ENCODE assay signal across 28 mouse cellular contexts in genomic region chr8:70878178-70878577, GRCm38 (mm10). TPM values are rescaled to one million over a fixed set of nuclear protein-coding genes. Genes with fewer than 3 reads are reported as not detected.
DNase-seq lines count a peak whose midpoint lies in the region; ATAC-seq and TF ChIP-seq lines count a peak whose summit lies in the region.
"Had no signal": no experiment of that assay in that cellular context is flagged by ENCODE, and none has a peak within 500 bp of the region (broad histone marks: within the 10 kb centered on the region; RNA-seq: fewer than 3 reads in every experiment).

No protein-coding gene starts in this region.

- no peak for TF ChIP-seq CTCF in midbrain, postnatal 0 days (IDR thresholded peaks at IDR 0.05)
- TF ChIP-seq CTCF in ES-Bruce4 (IDR thresholded peaks at IDR 0.05; ENCODE audit: low read depth, low read length) (no peak), Patski (IDR thresholded peaks at IDR 0.05) (no peak)

- no peak for TF ChIP-seq POLR2A in ES-Bruce4 (IDR thresholded peaks at IDR 0.05; ENCODE audit: insufficient read depth, low read length)

- H3K27me3 ChIP-seq in midbrain, embryonic 10.5 days (ENCODE audit: low read depth, poor library complexity, severe bottlenecking): no peaks in the 10 kb centered on the region
- no peaks in the 10 kb centered on the region for H3K27me3 ChIP-seq in midbrain, postnatal 0 days (ENCODE audit: insufficient read depth, low read length)
- H3K27me3 ChIP-seq in ES-Bruce4 (ENCODE audit: control insufficient read depth, insufficient read depth, low read length, poor library complexity, severe bottlenecking) (no peaks in the 10 kb centered on the region), Patski (no peaks in the 10 kb centered on the region)
- no peaks in the 10 kb centered on the region for H3K27me3 ChIP-seq in stomach, embryonic 16.5 days (ENCODE audit: control insufficient read depth, insufficient read depth, low read length)
- H3K27me3 ChIP-seq in hindbrain, embryonic 12.5 days: no peaks in the 10 kb centered on the region; the same call in 1 of the 2 replicates
- H3K27me3 ChIP-seq: embryonic facial prominence, embryonic 12.5 days had no signal

- DNase-seq in midbrain, embryonic 10.5 days (ENCODE audit: low spot score): no peak
- no peak for DNase-seq in midbrain, postnatal 0 days (ENCODE audit: low spot score)
- DNase-seq in Patski (ENCODE audit: low read depth, low spot score) (peak; percentile 54), liver (no peak)
- no peak for DNase-seq in urinary bladder, postnatal 25 days (ENCODE audit: low spot score)
- DNase-seq: adrenal gland, postnatal 25 days; cerebellum, adult 8-10 months; gastrocnemius, postnatal 10 days; heart, postnatal 10 days; kidney, adult 2 months; kidney, postnatal 36 days; liver, embryonic 13.5 days; lung, adult 2 months; lung, postnatal 14 days; retina, postnatal 1 day; right cerebral cortex, postnatal 14 days; thymus, postnatal 4 days had no signal

- H3K4me1 ChIP-seq in midbrain, embryonic 10.5 days: peaks cover 30% of the 10 kb centered on the region
- no peaks in the 10 kb centered on the region for H3K4me1 ChIP-seq in midbrain, postnatal 0 days (ENCODE audit: insufficient read depth, low read length)
- peaks cover 10% of the 10 kb centered on the region for H3K4me1 ChIP-seq in ES-Bruce4 (ENCODE audit: control insufficient read depth, insufficient read depth, low read length)
- no peaks in the 10 kb centered on the region for H3K4me1 ChIP-seq in stomach, embryonic 16.5 days (ENCODE audit: control insufficient read depth, insufficient read depth, low read length)
- H3K4me1 ChIP-seq in hindbrain, embryonic 12.5 days: peaks cover 8% of the 10 kb centered on the region

- H3K27ac ChIP-seq in midbrain, embryonic 10.5 days (replicated peaks): 0 out of 2 replicates have a peak overlapping the region, but pooled peaks have one; percentile 23
- H3K27ac ChIP-seq in midbrain, postnatal 0 days (ENCODE audit: low read depth, low read length): no peak overlapping the region
- peak overlapping the region; percentile 5; the same call in 1 of the 2 replicates for H3K27ac ChIP-seq in ES-Bruce4 (ENCODE audit: insufficient read depth, low read length)
- 0 out of 2 replicates have a peak overlapping the region, but pooled peaks have one; percentile 5 for H3K27ac ChIP-seq in stomach, embryonic 16.5 days (ENCODE audit: low read length)
- no peak overlapping the region for H3K27ac ChIP-seq in hindbrain, embryonic 12.5 days
- H3K27ac ChIP-seq: embryonic facial prominence, embryonic 12.5 days; forebrain, embryonic 10.5 days; heart, embryonic 13.5 days; layer of hippocampus, adult 2 months; liver, embryonic 13.5 days had no signal

- in situ Hi-C loops in Patski (cut with MboI; ENCODE audit: low pct_unique_long_range_greater_than_20kb): loop anchor here (25.0 kb wide), 1 partner anchor 484 kb away; the partner anchor contains the start of genes Ocel1 and Use1

- TF ChIP-seq EP300 in ES-Bruce4 (IDR thresholded peaks at IDR 0.05; ENCODE audit: insufficient read depth, low read depth, low read length): no peak

- ATAC-seq in midbrain, postnatal 0 days (ENCODE audit: low FRiP score): no peak
- ATAC-seq in Patski: no peak
- peak; percentile 12; the same call in 1 of the 2 replicates for ATAC-seq in stomach, embryonic 16.5 days (ENCODE audit: insufficient read depth, low FRiP score)
- ATAC-seq in hindbrain, embryonic 12.5 days (ENCODE audit: low FRiP score): no peak
- ATAC-seq: forebrain, embryonic 16.5 days; hindbrain, embryonic 16.5 days had no signal

- H3K4me2 ChIP-seq in midbrain, postnatal 0 days (ENCODE audit: low read depth, low read length, poor library complexity, severe bottlenecking): no peak overlapping the region
- no peak overlapping the region for H3K4me2 ChIP-seq in stomach, embryonic 16.5 days (ENCODE audit: low read depth, low read length)
- H3K4me2 ChIP-seq in hindbrain, embryonic 12.5 days (replicated peaks): no peak overlapping the region
- H3K4me2 ChIP-seq: embryonic facial prominence, embryonic 12.5 days; heart, embryonic 13.5 days; liver, embryonic 13.5 days had no signal

- H3K9ac ChIP-seq in midbrain, postnatal 0 days (replicated peaks; ENCODE audit: low read length, poor library complexity, severe bottlenecking): no peak overlapping the region
- no peak overlapping the region for H3K9ac ChIP-seq in ES-Bruce4 (ENCODE audit: low read depth, poor library complexity, severe bottlenecking)
- no peak overlapping the region for H3K9ac ChIP-seq in stomach, embryonic 16.5 days (ENCODE audit: low read length)
- no peak overlapping the region for H3K9ac ChIP-seq in hindbrain, embryonic 12.5 days
- H3K9ac ChIP-seq: embryonic facial prominence, embryonic 12.5 days; heart, embryonic 13.5 days; liver, embryonic 13.5 days had no signal

- 57% methylated on average over 2 of the region's 2 CpGs for WGBS in midbrain, embryonic 10.5 days
- WGBS in midbrain, postnatal 0 days: 39% methylated on average over 2 of the region's 2 CpGs
- 46% methylated on average over 2 of the region's 2 CpGs for WGBS in stomach, embryonic 16.5 days
- 47% methylated on average over 2 of the region's 2 CpGs for WGBS in hindbrain, embryonic 12.5 days

- no peaks in the 10 kb centered on the region for H3K9me3 ChIP-seq in midbrain, embryonic 10.5 days (replicated peaks)
- H3K9me3 ChIP-seq in midbrain, postnatal 0 days (ENCODE audit: low read length): no peaks in the 10 kb centered on the region
- no peaks in the 10 kb centered on the region for H3K9me3 ChIP-seq in ES-Bruce4 (replicated peaks; ENCODE audit: control insufficient read depth, insufficient read depth, low read length, poor library complexity, severe bottlenecking)
- H3K9me3 ChIP-seq in stomach, embryonic 16.5 days (replicated peaks; ENCODE audit: control insufficient read depth, low read length): no peaks in the 10 kb centered on the region
- no peaks in the 10 kb centered on the region for H3K9me3 ChIP-seq in hindbrain, embryonic 12.5 days (replicated peaks)
- H3K9me3 ChIP-seq: embryonic facial prominence, embryonic 12.5 days; forebrain, embryonic 10.5 days; heart, embryonic 13.5 days; liver, embryonic 13.5 days had no signal

- CTCF ChIA-PET in Patski (lab: Charles Lee): interaction anchor here (0.8 to 3.7 kb wide), 3 partner anchors 16 to 19 kb away, joined by 3 to 27 read pairs (median 17); partner anchors contain the start of gene Rpl18a

- no peaks in the 10 kb centered on the region for H3K36me3 ChIP-seq in midbrain, embryonic 10.5 days
- no peaks in the 10 kb centered on the region for H3K36me3 ChIP-seq in midbrain, postnatal 0 days (ENCODE audit: insufficient read depth, low read length)
- H3K36me3 ChIP-seq in ES-Bruce4 (ENCODE audit: control insufficient read depth, insufficient read depth, low read length, poor library complexity, severe bottlenecking): no peaks in the 10 kb centered on the region
- no peaks in the 10 kb centered on the region for H3K36me3 ChIP-seq in stomach, embryonic 16.5 days (ENCODE audit: control insufficient read depth, insufficient read depth, low read length)
- H3K36me3 ChIP-seq in hindbrain, embryonic 12.5 days: no peaks in the 10 kb centered on the region
- H3K36me3 ChIP-seq: embryonic facial prominence, embryonic 12.5 days; forebrain, embryonic 10.5 days; heart, embryonic 13.5 days; liver, embryonic 13.5 days had no signal

- no peak overlapping the region for H3K4me3 ChIP-seq in midbrain, embryonic 10.5 days
- H3K4me3 ChIP-seq in midbrain, postnatal 0 days (ENCODE audit: low read depth, low read length): no peak overlapping the region
- no peak overlapping the region for H3K4me3 ChIP-seq in ES-Bruce4 (ENCODE audit: low read depth, low read length)
- H3K4me3 ChIP-seq in stomach, embryonic 16.5 days (replicated peaks; ENCODE audit: low read length): no peak overlapping the region
- H3K4me3 ChIP-seq in hindbrain, embryonic 12.5 days: no peak overlapping the region
- H3K4me3 ChIP-seq: embryonic facial prominence, embryonic 12.5 days; forebrain, embryonic 10.5 days; heart, embryonic 13.5 days; layer of hippocampus, adult 2 months; liver, embryonic 13.5 days had no signal

- POLR2A ChIA-PET in Patski (lab: Charles Lee): no interaction called here

RNA-seq across cellular contexts. Expression of gene Ccdc124, which starts 4.4 kb away (rescaled TPM):
- 180 and 183 TPM in 2 replicates for polyA plus RNA-seq in midbrain, embryonic 10.5 days (2016; fragmentation: Nextera tagmentation; extraction: Ambion mirVana)
- 44.3 and 48.6 TPM in 2 replicates for total RNA-seq in midbrain, postnatal 0 days (2014; rRNA removed)
- polyA plus RNA-seq in midbrain, postnatal 0 days (2015; fragmentation: Nextera tagmentation; extraction: Ambion mirVana): 159 and 163 TPM in 2 replicates
- polyA plus RNA-seq in ES-Bruce4 (2011; ENCODE audit: insufficient read depth, insufficient read length, low read depth, missing spikeins) (62.8 and 67.2 TPM in 2 replicates), Patski (2021) (67.5 TPM)
- 85.6 and 89.6 TPM in 2 replicates for polyA plus RNA-seq in stomach, embryonic 16.5 days (2015; fragmentation: Nextera tagmentation; extraction: Ambion mirVana)
- polyA plus RNA-seq in hindbrain, embryonic 12.5 days (2016; fragmentation: Nextera tagmentation; extraction: Ambion mirVana): 131 and 139 TPM in 2 replicates

RNA-seq across cellular contexts. Expression of gene Slc5a5, which starts 14.4 kb away (rescaled TPM):
- 0.42 and 0.63 TPM in 2 replicates for polyA plus RNA-seq in midbrain, embryonic 10.5 days (2016; fragmentation: Nextera tagmentation; extraction: Ambion mirVana)
- 1.2 and 2.1 TPM in 2 replicates for total RNA-seq in midbrain, postnatal 0 days (2014; rRNA removed)
- polyA plus RNA-seq in midbrain, postnatal 0 days (2015; fragmentation: Nextera tagmentation; extraction: Ambion mirVana): 3.7 and 4.1 TPM in 2 replicates
- 13.3 TPM in 2 replicates for polyA plus RNA-seq in ES-Bruce4 (2011; ENCODE audit: insufficient read depth, insufficient read length, low read depth, missing spikeins)
- polyA plus RNA-seq in Patski (2021): 0.08 TPM
- 8.2 and 13.8 TPM in 2 replicates for polyA plus RNA-seq in stomach, embryonic 16.5 days (2015; fragmentation: Nextera tagmentation; extraction: Ambion mirVana)
- 0.25 and 0.68 TPM in 2 replicates for polyA plus RNA-seq in hindbrain, embryonic 12.5 days (2016; fragmentation: Nextera tagmentation; extraction: Ambion mirVana)
- total RNA-seq: heart, adult 8-10 months; hematopoietic stem cell, adult 5-6 weeks had no signal

RNA-seq across cellular contexts. Expression of gene Kcnn1, which starts 15.1 kb away (rescaled TPM):
- polyA plus RNA-seq in midbrain, embryonic 10.5 days (2016; fragmentation: Nextera tagmentation; extraction: Ambion mirVana): 9.1 and 13.4 TPM in 2 replicates
- total RNA-seq in midbrain, postnatal 0 days (2014; rRNA removed): 32.5 and 32.8 TPM in 2 replicates
- 10.0 and 10.3 TPM in 2 replicates for polyA plus RNA-seq in midbrain, postnatal 0 days (2015; fragmentation: Nextera tagmentation; extraction: Ambion mirVana)
- 3.2 and 3.5 TPM in 2 replicates for polyA plus RNA-seq in ES-Bruce4 (2011; ENCODE audit: insufficient read depth, insufficient read length, low read depth, missing spikeins)
- polyA plus RNA-seq in Patski (2021): 8.0 TPM
- polyA plus RNA-seq in stomach, embryonic 16.5 days (2015; fragmentation: Nextera tagmentation; extraction: Ambion mirVana): 1.4 TPM in 2 replicates
- 22.1 and 23.8 TPM in 2 replicates for polyA plus RNA-seq in hindbrain, embryonic 12.5 days (2016; fragmentation: Nextera tagmentation; extraction: Ambion mirVana)

RNA-seq across cellular contexts. Expression of gene Rpl18a, which starts 19.0 kb away (rescaled TPM):
- polyA plus RNA-seq in midbrain, embryonic 10.5 days (2016; fragmentation: Nextera tagmentation; extraction: Ambion mirVana): 3,389 and 3,784 TPM in 2 replicates
- total RNA-seq in midbrain, postnatal 0 days (2014; rRNA removed): 1,447 and 1,819 TPM in 2 replicates
- polyA plus RNA-seq in midbrain, postnatal 0 days (2015; fragmentation: Nextera tagmentation; extraction: Ambion mirVana): 2,274 and 2,285 TPM in 2 replicates
- polyA plus RNA-seq in ES-Bruce4 (2011; ENCODE audit: insufficient read depth, insufficient read length, low read depth, missing spikeins) (2,473 and 2,707 TPM in 2 replicates), Patski (2021) (1,930 TPM)
- polyA plus RNA-seq in stomach, embryonic 16.5 days (2015; fragmentation: Nextera tagmentation; extraction: Ambion mirVana): 3,565 and 3,656 TPM in 2 replicates
- 2,266 and 2,767 TPM in 2 replicates for polyA plus RNA-seq in hindbrain, embryonic 12.5 days (2016; fragmentation: Nextera tagmentation; extraction: Ambion mirVana)

RNA-seq across cellular contexts. Expression of gene Map1s, which starts 27.6 kb away (rescaled TPM):
- polyA plus RNA-seq in midbrain, embryonic 10.5 days (2016; fragmentation: Nextera tagmentation; extraction: Ambion mirVana): 69.4 and 74.0 TPM in 2 replicates
- 87.7 and 93.7 TPM in 2 replicates for total RNA-seq in midbrain, postnatal 0 days (2014; rRNA removed)
- polyA plus RNA-seq in midbrain, postnatal 0 days (2015; fragmentation: Nextera tagmentation; extraction: Ambion mirVana): 59.1 and 59.8 TPM in 2 replicates
- polyA plus RNA-seq in ES-Bruce4 (2011; ENCODE audit: insufficient read depth, insufficient read length, low read depth, missing spikeins) (32.8 and 37.3 TPM in 2 replicates), Patski (2021) (50.9 TPM)
- 39.8 and 41.4 TPM in 2 replicates for polyA plus RNA-seq in stomach, embryonic 16.5 days (2015; fragmentation: Nextera tagmentation; extraction: Ambion mirVana)
- 60.5 and 60.8 TPM in 2 replicates for polyA plus RNA-seq in hindbrain, embryonic 12.5 days (2016; fragmentation: Nextera tagmentation; extraction: Ambion mirVana)

Comparison
In these comparisons a context has a peak if more than half of its experiments do, and no peak if none do; other contexts are left out.
1. H3K27ac ChIP-seq: peak in midbrain, embryonic 10.5 days (single experiment), ES-Bruce4 (single experiment) and stomach, embryonic 16.5 days (single experiment); none in midbrain, postnatal 0 days (single experiment) and hindbrain, embryonic 12.5 days (single experiment).